Mouse (Mus musculus): ENCODE measurements around the gene Ms4a1. TPM values are rescaled to one million over a fixed set of nuclear protein-coding genes. Genes with fewer than 3 reads are reported as not detected.
"Not testable (repeated sequence)": the region's sequence is repeated elsewhere in the genome, so short reads cannot be mapped to it uniquely, and the experiment has no call there.

Ms4a1 gene
- 1.6 and 1.8 TPM in 2 replicates for polyA plus RNA-seq (2012; rRNA removed)

DNA sequence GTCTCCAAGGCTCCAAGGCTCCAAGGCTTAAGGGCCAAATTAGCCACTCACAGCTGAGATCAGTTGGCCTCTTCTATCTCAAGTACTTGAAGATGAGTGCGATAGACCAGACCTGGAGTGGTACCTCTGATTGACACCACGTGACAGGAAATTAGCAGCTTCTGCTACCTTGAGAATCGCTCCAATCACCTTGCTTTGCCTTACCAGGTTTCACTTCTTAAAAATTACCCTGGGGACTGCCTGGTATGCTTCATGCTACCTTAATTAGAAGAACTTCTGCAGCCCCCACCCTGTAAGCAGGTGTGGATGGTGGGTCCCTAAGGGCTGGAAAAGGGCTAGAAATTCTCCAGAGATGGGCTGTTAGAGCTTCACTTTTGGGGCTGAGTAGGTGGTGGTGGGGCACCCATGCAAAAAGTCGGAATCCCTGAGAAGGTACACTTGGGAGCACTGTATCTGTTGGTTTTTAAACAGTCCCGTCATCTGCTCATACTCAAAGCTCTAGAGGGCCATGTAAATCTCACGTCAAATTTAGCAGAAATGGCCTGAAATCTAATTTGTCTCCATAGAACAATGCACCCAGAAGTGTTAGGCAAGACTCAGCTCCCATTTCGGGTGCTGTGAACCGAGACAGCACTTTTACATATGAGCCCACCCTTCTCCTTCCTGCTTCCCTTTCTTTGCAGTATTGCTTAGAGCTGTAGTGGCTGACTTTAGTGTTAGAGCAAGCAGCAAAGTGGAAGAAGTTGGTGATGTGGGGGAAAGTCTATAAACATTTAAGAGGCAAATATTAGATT is at the start of gene Ms4a1:
TSS of gene Ms4a1 (minus strand) at position 190 of the 794 bp plus-strand sequence.
- H3K27ac ChIP-seq (ENCODE audit: control insufficient read depth, insufficient read depth, low read length): no peak within 1 kb of the TSS; the same call in 1 of the 2 replicates
- no peak for DNase-seq
- TF ChIP-seq CTCF (IDR thresholded peaks at IDR 0.05; ENCODE audit: borderline replicate concordance, control insufficient read depth, extremely low read depth, insufficient read depth, low read length, poor library complexity) (no peak), POLR2A (IDR thresholded peaks at IDR 0.05; ENCODE audit: control insufficient read depth, extremely low read depth, insufficient read depth, low read length, poor library complexity) (no peak)
- H3K4me1 ChIP-seq (replicated peaks; ENCODE audit: control insufficient read depth, insufficient read depth, low read length): no peaks in the 10 kb centered on the region
- no peaks in the 10 kb centered on the region for H3K27me3 ChIP-seq (ENCODE audit: control insufficient read depth, insufficient read depth, low read length)
- 89% methylated on average over 8 of the region's 8 CpGs for WGBS
- H3K4me3 ChIP-seq (ENCODE audit: control insufficient read depth, insufficient read depth, low read length): no peak within 1 kb of the TSS
- H3K36me3 ChIP-seq (ENCODE audit: control insufficient read depth, insufficient read depth, low read length): no peaks in the 10 kb centered on the region

GRCm38 (mm10) chr19:11314354-11314753 is 48.3 kb upstream of the Ms4a1 start, which contains the start of gene Ms4a14:
Gene Ms4a14 (minus strand): TSS chr19:11314454.
- H3K27ac ChIP-seq (ENCODE audit: control insufficient read depth, insufficient read depth, low read length): no peak within 1 kb of the TSS
- H3K27me3 ChIP-seq (ENCODE audit: control insufficient read depth, insufficient read depth, low read length): no peaks in the 10 kb centered on the region
- TF ChIP-seq CTCF (IDR thresholded peaks at IDR 0.05; ENCODE audit: borderline replicate concordance, control insufficient read depth, extremely low read depth, insufficient read depth, low read length, poor library complexity): no peak
- TF ChIP-seq POLR2A (IDR thresholded peaks at IDR 0.05; ENCODE audit: control insufficient read depth, extremely low read depth, insufficient read depth, low read length, poor library complexity): no peak
- H3K4me1 ChIP-seq (replicated peaks; ENCODE audit: control insufficient read depth, insufficient read depth, low read length): no peaks in the 10 kb centered on the region
- no peaks in the 10 kb centered on the region for H3K36me3 ChIP-seq (ENCODE audit: control insufficient read depth, insufficient read depth, low read length)
- WGBS: 82% methylated on average over 1 of the region's 1 CpGs
- no peak within 1 kb of the TSS for H3K4me3 ChIP-seq (ENCODE audit: control insufficient read depth, insufficient read depth, low read length)
- DNase-seq: no peak

GRCm38 (mm10) chr19:11308888-11309287 is 42.8 kb upstream of the Ms4a1 start:
- H3K36me3 ChIP-seq (ENCODE audit: control insufficient read depth, insufficient read depth, low read length): no peaks in the 10 kb centered on the region
- TF ChIP-seq POLR2A (IDR thresholded peaks at IDR 0.05; ENCODE audit: control insufficient read depth, extremely low read depth, insufficient read depth, low read length, poor library complexity): no peak
- no peak for TF ChIP-seq CTCF (IDR thresholded peaks at IDR 0.05; ENCODE audit: borderline replicate concordance, control insufficient read depth, extremely low read depth, insufficient read depth, low read length, poor library complexity)
- no peak overlapping the region for H3K4me3 ChIP-seq (ENCODE audit: control insufficient read depth, insufficient read depth, low read length)
- H3K4me1 ChIP-seq (replicated peaks; ENCODE audit: control insufficient read depth, insufficient read depth, low read length): no peaks in the 10 kb centered on the region
- no peaks in the 10 kb centered on the region for H3K27me3 ChIP-seq (ENCODE audit: control insufficient read depth, insufficient read depth, low read length)
- no peak for DNase-seq
- no peak overlapping the region for H3K27ac ChIP-seq (ENCODE audit: control insufficient read depth, insufficient read depth, low read length)

DNA sequence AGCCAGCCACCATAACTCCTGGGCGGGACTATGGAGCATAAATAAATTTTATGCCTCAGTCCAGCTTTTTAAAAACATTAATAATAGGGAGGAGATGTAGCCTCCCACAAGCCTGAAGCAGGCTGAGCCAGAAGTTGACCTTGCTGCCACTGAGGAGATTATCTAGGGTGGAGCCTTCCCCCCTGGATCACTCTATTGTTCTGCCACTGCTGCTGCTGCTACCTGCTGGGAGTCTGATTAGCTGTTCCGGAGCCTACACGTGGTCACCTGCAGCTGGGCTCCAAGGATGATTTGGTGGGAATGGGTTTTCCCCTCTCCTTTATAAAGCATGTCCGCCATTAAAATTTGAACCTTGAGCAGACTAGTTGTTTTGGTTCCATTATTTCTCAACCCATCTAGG is 33.5 kb upstream of the Ms4a1 start:
- H3K36me3 ChIP-seq (ENCODE audit: control insufficient read depth, insufficient read depth, low read length); H3K4me3 ChIP-seq (ENCODE audit: control insufficient read depth, insufficient read depth, low read length); H3K27me3 ChIP-seq (ENCODE audit: control insufficient read depth, insufficient read depth, low read length); H3K4me1 ChIP-seq (replicated peaks; ENCODE audit: control insufficient read depth, insufficient read depth, low read length); DNase-seq; H3K27ac ChIP-seq (ENCODE audit: control insufficient read depth, insufficient read depth, low read length): not testable (repeated sequence)
- whole genome bisulfite sequencing: 85% methylated on average over 4 of the region's 4 CpGs

DNA sequence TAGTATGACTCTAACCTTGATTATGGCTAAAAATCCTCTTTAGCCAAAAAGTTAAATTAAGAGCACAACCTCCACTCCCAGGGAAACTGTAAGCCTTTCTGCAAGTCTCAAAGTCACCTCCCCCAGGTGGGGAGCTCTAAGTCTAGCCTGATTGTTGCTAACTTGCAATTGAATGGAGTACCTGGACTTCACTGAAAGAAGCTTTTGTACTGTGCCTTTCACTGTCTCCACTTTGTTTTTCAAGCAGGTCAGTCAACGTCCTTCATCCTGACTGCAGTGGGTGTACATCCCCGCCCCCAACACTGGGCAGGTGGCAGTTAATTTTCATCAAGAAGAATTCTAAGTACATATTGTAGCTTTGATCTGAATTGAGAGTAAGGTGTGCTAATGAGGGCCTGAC is 32.9 kb upstream of the Ms4a1 start:
- Histone ChIP-seq H3K36me3 (ENCODE audit: control insufficient read depth, insufficient read depth, low read length) (no peaks in the 10 kb centered on the region), H3K4me3 (ENCODE audit: control insufficient read depth, insufficient read depth, low read length) (no peak overlapping the region)

DNA sequence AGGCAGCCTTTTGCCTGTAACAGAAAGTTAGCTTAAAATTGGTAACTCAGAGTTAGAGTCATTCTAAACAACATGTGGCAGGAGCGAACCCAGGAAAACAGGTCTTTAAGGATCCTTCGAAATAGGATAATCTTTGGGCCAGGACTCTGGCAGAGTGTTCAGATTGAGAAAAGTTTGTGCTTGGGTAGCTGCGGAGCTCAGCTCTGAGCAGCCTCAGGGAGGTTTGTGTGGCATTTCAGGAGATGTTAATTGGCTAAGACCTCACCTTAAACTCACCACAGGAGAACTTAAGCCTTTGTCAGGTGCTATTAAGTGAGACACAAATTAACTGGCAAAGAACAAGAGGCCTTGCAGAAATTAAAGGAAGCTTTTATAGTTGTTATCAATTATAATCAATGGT is 27.6 kb upstream of the Ms4a1 start:
- H3K27ac ChIP-seq (ENCODE audit: control insufficient read depth, insufficient read depth, low read length); H3K36me3 ChIP-seq (ENCODE audit: control insufficient read depth, insufficient read depth, low read length); H3K4me3 ChIP-seq (ENCODE audit: control insufficient read depth, insufficient read depth, low read length); DNase-seq; H3K27me3 ChIP-seq (ENCODE audit: control insufficient read depth, insufficient read depth, low read length); H3K4me1 ChIP-seq (replicated peaks; ENCODE audit: control insufficient read depth, insufficient read depth, low read length): not testable (repeated sequence)
- WGBS: 38% methylated on average over 3 of the region's 3 CpGs

More for the DNA sequence above, 32.9 kb upstream of the Ms4a1 start:
- no peak for DNase-seq
- no peak for TF ChIP-seq POLR2A (IDR thresholded peaks at IDR 0.05; ENCODE audit: control insufficient read depth, extremely low read depth, insufficient read depth, low read length, poor library complexity)
- no peak for TF ChIP-seq CTCF (IDR thresholded peaks at IDR 0.05; ENCODE audit: borderline replicate concordance, control insufficient read depth, extremely low read depth, insufficient read depth, low read length, poor library complexity)
- WGBS: 96% methylated on average over 2 of the region's 2 CpGs
- H3K27ac ChIP-seq (ENCODE audit: control insufficient read depth, insufficient read depth, low read length): no peak overlapping the region
- H3K27me3 ChIP-seq (ENCODE audit: control insufficient read depth, insufficient read depth, low read length): no peaks in the 10 kb centered on the region
- no peaks in the 10 kb centered on the region for H3K4me1 ChIP-seq (replicated peaks; ENCODE audit: control insufficient read depth, insufficient read depth, low read length)

DNA sequence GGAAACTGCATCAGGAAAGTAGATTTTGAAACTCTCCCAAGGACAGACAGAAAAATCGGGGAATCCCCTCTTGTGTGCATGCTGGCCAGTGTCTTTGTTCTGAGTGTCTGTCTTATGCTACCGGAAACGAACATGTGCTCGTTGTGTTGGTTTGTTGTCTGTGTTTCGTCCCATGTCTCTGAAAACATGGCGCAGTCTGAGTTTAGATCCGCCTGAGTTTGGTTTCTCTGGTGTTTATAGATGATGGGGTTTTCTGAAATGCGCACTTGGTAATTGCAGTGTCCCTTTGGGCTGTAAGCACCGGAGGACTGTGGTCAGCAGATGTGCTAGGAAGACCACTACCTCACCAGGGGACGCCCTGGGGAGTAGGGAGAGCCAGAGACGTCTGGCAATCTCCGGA is 26.9 kb upstream of the Ms4a1 start:
- Histone ChIP-seq H3K27me3 (ENCODE audit: control insufficient read depth, insufficient read depth, low read length) (no peaks in the 10 kb centered on the region), H3K4me1 (replicated peaks; ENCODE audit: control insufficient read depth, insufficient read depth, low read length) (no peaks in the 10 kb centered on the region), H3K4me3 (ENCODE audit: control insufficient read depth, insufficient read depth, low read length) (peak overlapping the region; percentile 39), H3K36me3 (ENCODE audit: control insufficient read depth, insufficient read depth, low read length) (no peaks in the 10 kb centered on the region), H3K27ac (ENCODE audit: control insufficient read depth, insufficient read depth, low read length) (peak overlapping the region; percentile 11; the same call in 1 of the 2 replicates)
- DNase-seq: peak; percentile 4
- 9% methylated on average over 12 of the region's 12 CpGs for WGBS
- TF ChIP-seq POLR2A (IDR thresholded peaks at IDR 0.05; ENCODE audit: control insufficient read depth, extremely low read depth, insufficient read depth, low read length, poor library complexity): no peak
- no peak for TF ChIP-seq CTCF (IDR thresholded peaks at IDR 0.05; ENCODE audit: borderline replicate concordance, control insufficient read depth, extremely low read depth, insufficient read depth, low read length, poor library complexity)
